ENCODE assay signal across 18 mouse cellular contexts in the genomic region with DNA sequence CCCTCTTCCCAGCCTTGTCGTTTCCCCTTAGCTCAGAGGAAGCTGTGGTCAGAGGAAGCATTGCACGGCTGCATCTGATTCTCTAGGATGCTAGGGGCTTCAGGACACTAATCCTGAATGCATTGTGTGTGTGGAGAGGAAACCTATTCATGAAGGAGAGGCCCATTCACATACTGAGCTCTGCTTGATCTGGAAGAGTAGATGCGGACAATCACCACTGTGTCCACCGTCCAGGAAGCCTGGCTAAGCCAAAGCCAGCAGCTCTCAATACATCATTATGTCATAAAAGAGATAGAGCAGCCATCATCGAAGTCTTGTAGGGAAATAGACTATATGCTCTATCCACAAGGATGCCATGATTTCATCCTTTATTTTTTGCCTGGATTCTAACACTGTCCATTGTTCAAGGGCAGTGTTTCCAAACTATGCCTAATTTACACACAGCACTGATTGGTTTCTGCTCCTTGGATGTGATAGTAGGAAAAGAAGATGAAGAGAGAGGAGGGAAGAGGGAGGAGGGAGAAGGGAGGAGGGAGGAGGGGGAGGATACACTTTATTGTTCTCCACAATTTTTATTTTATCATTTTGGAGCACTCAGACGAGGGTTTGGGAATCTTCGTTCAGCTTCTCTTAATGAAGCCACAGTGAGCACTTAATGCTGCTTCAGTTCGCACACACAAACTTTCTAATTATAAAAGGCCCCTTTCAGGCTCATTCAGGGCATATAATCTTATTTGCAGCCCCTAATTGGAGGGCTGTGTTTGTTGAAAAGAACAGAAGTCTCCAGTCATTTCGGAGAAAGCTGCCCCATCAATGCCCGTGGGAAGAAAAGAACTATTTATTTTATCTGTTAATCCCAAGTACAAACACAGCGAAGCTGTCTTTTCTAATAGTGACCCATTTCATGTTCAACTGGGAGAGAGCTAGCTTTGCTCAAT.
A peak's percentile ranks its signal among the peaks of the same experiment; 100 is the strongest.
DNase-seq lines count a peak whose midpoint lies in the region; ATAC-seq lines count a peak whose summit lies in the region.
"Had no signal": no experiment of that assay in that cellular context is flagged by ENCODE, and none has a peak within 500 bp of the region (broad histone marks: within the 10 kb centered on the region; RNA-seq: fewer than 3 reads in every experiment).

No protein-coding gene starts in this region.

- H3K4me3 ChIP-seq in midbrain, embryonic 10.5 days, result no peak overlapping the region
- H3K4me3 ChIP-seq in neural tube, embryonic 15.5 days (replicated peaks), result no peak overlapping the region
- no peak overlapping the region for H3K4me3 ChIP-seq in liver, embryonic 11.5 days (ENCODE audit: low read depth, low read length)
- H3K4me3 ChIP-seq: intestine, embryonic 15.5 days; layer of hippocampus, adult 2 months; myocyte; stomach, embryonic 15.5 days had no signal

- peak overlapping the region; percentile 20; the same call in 1 of the 2 replicates for H3K27ac ChIP-seq in midbrain, embryonic 10.5 days (replicated peaks)
- H3K27ac ChIP-seq in neural tube, embryonic 15.5 days (replicated peaks), result peak overlapping the region; percentile 11; the same call in 1 of the 2 replicates
- H3K27ac ChIP-seq in liver, embryonic 11.5 days (ENCODE audit: low read depth, low read length), result no peak overlapping the region
- H3K27ac ChIP-seq: intestine, embryonic 15.5 days; kidney, postnatal 0 days; layer of hippocampus, adult 2 months; stomach, embryonic 15.5 days had no signal

- DNase-seq in left cerebral cortex, postnatal 14 days (ENCODE audit: low spot score in 2 of 2), result peak; percentile 5 to 25
- no peak for DNase-seq in left cerebral cortex, postnatal 4 days
- DNase-seq in embryo, embryonic 11 days, result peak; percentile 34
- peak; percentile 52 for DNase-seq in midbrain, embryonic 10.5 days (ENCODE audit: low spot score)
- no peak for DNase-seq in heart, postnatal 25 days (ENCODE audit: low spot score)
- no peak for DNase-seq in liver, embryonic 11.5 days (ENCODE audit: low spot score)
- DNase-seq: adrenal gland, adult 8-10 months; cerebellum, postnatal 14 days; heart, postnatal 36 days; lung, adult 2 months had no signal

- no peaks in the 10 kb centered on the region for H3K36me3 ChIP-seq in midbrain, embryonic 10.5 days
- H3K36me3 ChIP-seq in neural tube, embryonic 15.5 days, result no peaks in the 10 kb centered on the region
- no peaks in the 10 kb centered on the region for H3K36me3 ChIP-seq in liver, embryonic 11.5 days (ENCODE audit: control insufficient read depth, insufficient read depth, low read length)
- H3K36me3 ChIP-seq: G1E; intestine, embryonic 15.5 days; stomach, embryonic 15.5 days had no signal

- H3K9me3 ChIP-seq in midbrain, embryonic 10.5 days (replicated peaks), result no peaks in the 10 kb centered on the region
- H3K9me3 ChIP-seq in neural tube, embryonic 15.5 days (replicated peaks), result no peaks in the 10 kb centered on the region
- no peaks in the 10 kb centered on the region for H3K9me3 ChIP-seq in liver, embryonic 11.5 days (ENCODE audit: control insufficient read depth, low read length)
- H3K9me3 ChIP-seq: G1E; intestine, embryonic 15.5 days; stomach, embryonic 15.5 days had no signal

- ATAC-seq in neural tube, embryonic 15.5 days (ENCODE audit: low FRiP score), result peak; percentile 41
- ATAC-seq in liver, embryonic 11.5 days (replicated peaks; ENCODE audit: low FRiP score), result no peak
- ATAC-seq: intestine, embryonic 15.5 days had no signal

- H3K27me3 ChIP-seq in midbrain, embryonic 10.5 days (ENCODE audit: low read depth, poor library complexity, severe bottlenecking), result peaks cover 91% of the 10 kb centered on the region
- no peaks in the 10 kb centered on the region for H3K27me3 ChIP-seq in neural tube, embryonic 15.5 days (replicated peaks)
- H3K27me3 ChIP-seq in liver, embryonic 11.5 days (replicated peaks; ENCODE audit: control insufficient read depth, insufficient read depth, low read length), result no peaks in the 10 kb centered on the region
- H3K27me3 ChIP-seq: intestine, embryonic 15.5 days; stomach, embryonic 15.5 days had no signal

- H3K9ac ChIP-seq in neural tube, embryonic 15.5 days (replicated peaks), result no peak overlapping the region
- H3K9ac ChIP-seq in liver, embryonic 11.5 days (ENCODE audit: low read depth, low read length), result no peak overlapping the region
- H3K9ac ChIP-seq: intestine, embryonic 15.5 days; stomach, embryonic 15.5 days had no signal

- H3K4me1 ChIP-seq in midbrain, embryonic 10.5 days, result peaks cover 26% of the 10 kb centered on the region
- H3K4me1 ChIP-seq in neural tube, embryonic 15.5 days, result no peaks in the 10 kb centered on the region; the same call in 1 of the 2 replicates
- H3K4me1 ChIP-seq in liver, embryonic 11.5 days (replicated peaks; ENCODE audit: control insufficient read depth, insufficient read depth, low read length), result no peaks in the 10 kb centered on the region
- H3K4me1 ChIP-seq: intestine, embryonic 15.5 days; stomach, embryonic 15.5 days had no signal

- H3K4me2 ChIP-seq in neural tube, embryonic 15.5 days, result no peak overlapping the region
- H3K4me2 ChIP-seq in liver, embryonic 11.5 days, result no peak overlapping the region
- H3K4me2 ChIP-seq: heart, embryonic 11.5 days; intestine, embryonic 15.5 days; stomach, embryonic 15.5 days had no signal

- intact Hi-C loops in left cerebral cortex, postnatal 14 days (cut with DNase I), result loop anchor here (5.0 kb wide), 1 partner anchor 135 kb away; no protein-coding TSS in a partner anchor
- intact Hi-C loops in left cerebral cortex, postnatal 4 days (cut with DNase I), result loop anchor here (10.0 kb wide), 1 partner anchor 132 kb away; no protein-coding TSS in a partner anchor
- intact Hi-C loops in heart, postnatal 25 days (cut with DNase I), result loop anchor here (5.0 kb wide), 1 partner anchor 140 kb away; no protein-coding TSS in a partner anchor

- 17% methylated on average over 11 of the region's 11 CpGs for WGBS in midbrain, embryonic 10.5 days
- WGBS in neural tube, embryonic 15.5 days, result 27% methylated on average over 11 of the region's 11 CpGs
- WGBS in liver, embryonic 11.5 days, result 61% methylated on average over 11 of the region's 11 CpGs

Comparison
In these comparisons a context has a peak if more than half of its experiments do, and no peak if none do; other contexts are left out.
1. DNase-seq: peak in left cerebral cortex, postnatal 14 days (2 of 2), embryo, embryonic 11 days (single experiment) and midbrain, embryonic 10.5 days (single experiment); none in left cerebral cortex, postnatal 4 days (single experiment), heart, postnatal 25 days (single experiment) and liver, embryonic 11.5 days (single experiment).